Mouse (Mus musculus): ENCODE measurements around the gene Tbc1d8. TPM values are rescaled to one million over a fixed set of nuclear protein-coding genes. Genes with fewer than 3 reads are reported as not detected.

Gene Tbc1d8
- polyA plus RNA-seq, 1 experiment from 2014 or later = 13.2 TPM

DNA sequence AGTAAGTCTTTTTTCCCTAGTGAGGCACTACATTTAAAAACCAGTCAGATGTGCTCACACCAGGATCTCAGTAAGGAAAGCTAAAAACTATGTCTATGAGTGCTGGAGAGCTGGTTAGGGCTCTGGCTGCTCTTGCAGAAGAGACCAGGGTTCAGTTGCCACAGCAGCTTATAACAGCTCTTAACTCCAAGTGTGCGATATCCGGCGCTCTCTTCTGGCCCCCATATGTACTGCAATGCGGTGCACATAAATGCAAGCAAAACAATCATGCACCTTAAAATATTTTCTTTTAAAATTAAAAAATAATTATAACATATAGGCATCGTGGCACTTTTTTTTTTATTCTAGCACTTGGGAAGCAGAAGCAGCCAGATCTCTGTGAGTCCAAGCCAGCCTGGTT lies 49.5 kb downstream of the Tbc1d8 start:
- WGBS = 91% methylated on average over 5 of the region's 5 CpGs
- Histone ChIP-seq H3K36me3 (ENCODE audit: control insufficient read depth, insufficient read depth, low read length) (0 out of 2 replicates have a peak, but pooled peaks cover 7% of the 10 kb centered on the region), H3K27me3 (ENCODE audit: control insufficient read depth, insufficient read depth, low read length) (no peaks in the 10 kb centered on the region), H3K4me3 (ENCODE audit: control insufficient read depth in 1 of 2, insufficient read depth in 1 of 2, low read depth in 1 of 2, low read length in 2 of 2) (no peak overlapping the region), H3K9me3 (ENCODE audit: control insufficient read depth, low read length) (0 out of 2 replicates have a peak, but pooled peaks cover 3% of the 10 kb centered on the region), H3K4me1 (ENCODE audit: control insufficient read depth in 2 of 2, insufficient read depth in 2 of 2, low read length in 2 of 2) (peaks cover 6 to 19% of the 10 kb centered on the region in 2 experiments; a peak in 3 of 4 replicates), H3K4me2 (ENCODE audit: low read length) (no peak overlapping the region), H3K27ac (replicated peaks in 1 of 2; ENCODE audit: control insufficient read depth in 1 of 2, insufficient read depth in 1 of 2, low read depth in 2 of 2, low read length in 2 of 2) (no peak overlapping the region), H3K9ac (ENCODE audit: low read length) (no peak overlapping the region)
- ATAC-seq (ENCODE audit: insufficient number of reproducible peaks, insufficient read depth, low FRiP score, low read depth) = no peak

GRCm38 (mm10) chr1:39428280-39428679 lies 50.3 kb downstream of the Tbc1d8 start:
- Histone ChIP-seq H3K4me2 (ENCODE audit: low read length) (no peak overlapping the region), H3K4me1 (ENCODE audit: control insufficient read depth in 2 of 2, insufficient read depth in 2 of 2, low read length in 2 of 2) (peaks cover 6 to 19% of the 10 kb centered on the region in 2 experiments; a peak in 3 of 4 replicates), H3K36me3 (ENCODE audit: control insufficient read depth, insufficient read depth, low read length) (0 out of 2 replicates have a peak, but pooled peaks cover 7% of the 10 kb centered on the region), H3K9me3 (ENCODE audit: control insufficient read depth, low read length) (0 out of 2 replicates have a peak, but pooled peaks cover 3% of the 10 kb centered on the region), H3K4me3 (ENCODE audit: control insufficient read depth in 1 of 2, insufficient read depth in 1 of 2, low read depth in 1 of 2, low read length in 2 of 2) (no peak overlapping the region), H3K27me3 (ENCODE audit: control insufficient read depth, insufficient read depth, low read length) (no peaks in the 10 kb centered on the region), H3K9ac (ENCODE audit: low read length) (no peak overlapping the region), H3K27ac (replicated peaks in 1 of 2; ENCODE audit: control insufficient read depth in 1 of 2, insufficient read depth in 1 of 2, low read depth in 2 of 2, low read length in 2 of 2) (peak overlapping the region; percentile 16; a peak in 1 of 4 replicates)
- WGBS = 20% methylated on average over 4 of the region's 4 CpGs
- ATAC-seq (ENCODE audit: insufficient number of reproducible peaks, insufficient read depth, low FRiP score, low read depth) = no peak

GRCm38 (mm10) chr1:39425497-39425896 lies 53.1 kb downstream of the Tbc1d8 start:
- Histone ChIP-seq H3K9ac (ENCODE audit: low read length) (no peak overlapping the region), H3K27ac (replicated peaks in 1 of 2; ENCODE audit: control insufficient read depth in 1 of 2, insufficient read depth in 1 of 2, low read depth in 2 of 2, low read length in 2 of 2) (no peak overlapping the region), H3K4me2 (ENCODE audit: low read length) (no peak overlapping the region), H3K4me1 (ENCODE audit: control insufficient read depth in 2 of 2, insufficient read depth in 2 of 2, low read length in 2 of 2) (peaks cover 5 to 18% of the 10 kb centered on the region in 2 experiments; a peak in 3 of 4 replicates), H3K36me3 (ENCODE audit: control insufficient read depth, insufficient read depth, low read length) (0 out of 2 replicates have a peak, but pooled peaks cover 7% of the 10 kb centered on the region), H3K9me3 (ENCODE audit: control insufficient read depth, low read length) (0 out of 2 replicates have a peak, but pooled peaks cover 3% of the 10 kb centered on the region), H3K27me3 (ENCODE audit: control insufficient read depth, insufficient read depth, low read length) (no peaks in the 10 kb centered on the region), H3K4me3 (ENCODE audit: control insufficient read depth in 1 of 2, insufficient read depth in 1 of 2, low read depth in 1 of 2, low read length in 2 of 2) (no peak overlapping the region)
- ATAC-seq (ENCODE audit: insufficient number of reproducible peaks, insufficient read depth, low FRiP score, low read depth) = no peak
- WGBS = 85% methylated on average over 9 of the region's 9 CpGs

DNA sequence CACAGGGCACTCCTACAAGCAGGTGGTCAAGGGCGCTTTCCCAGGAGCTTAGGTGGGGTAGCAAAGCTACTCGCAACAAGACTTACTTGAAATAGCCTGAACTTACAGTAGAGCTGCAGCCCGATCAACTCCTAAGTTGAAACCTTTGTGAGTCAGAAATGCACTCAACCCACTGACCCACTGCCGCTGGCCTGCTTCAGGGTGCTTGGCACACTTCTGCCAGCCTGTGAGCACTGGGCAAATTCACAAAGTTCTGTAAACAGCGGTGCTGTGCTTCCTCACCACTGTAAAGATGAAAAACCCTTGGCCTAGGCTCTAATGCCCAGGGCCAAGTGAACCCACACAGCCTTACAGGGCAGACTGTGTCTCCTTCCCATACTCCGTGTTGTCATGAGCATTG lies 57.6 kb downstream of the Tbc1d8 start:
- Histone ChIP-seq H3K4me1 (ENCODE audit: control insufficient read depth in 2 of 2, insufficient read depth in 2 of 2, low read length in 2 of 2) (peaks cover 11 to 20% of the 10 kb centered on the region in 2 experiments), H3K4me2 (ENCODE audit: low read length) (no peak overlapping the region), H3K9ac (ENCODE audit: low read length) (no peak overlapping the region), H3K36me3 (ENCODE audit: control insufficient read depth, insufficient read depth, low read length) (0 out of 2 replicates have a peak, but pooled peaks cover 7% of the 10 kb centered on the region), H3K9me3 (ENCODE audit: control insufficient read depth, low read length) (no peaks in the 10 kb centered on the region), H3K27ac (replicated peaks in 1 of 2; ENCODE audit: control insufficient read depth in 1 of 2, insufficient read depth in 1 of 2, low read depth in 2 of 2, low read length in 2 of 2) (no peak overlapping the region), H3K27me3 (ENCODE audit: control insufficient read depth, insufficient read depth, low read length) (no peaks in the 10 kb centered on the region), H3K4me3 (ENCODE audit: control insufficient read depth in 1 of 2, insufficient read depth in 1 of 2, low read depth in 1 of 2, low read length in 2 of 2) (no peak overlapping the region)
- WGBS = 87% methylated on average over 6 of the region's 6 CpGs
- no peak for ATAC-seq (ENCODE audit: insufficient number of reproducible peaks, insufficient read depth, low FRiP score, low read depth)

- no peak for ATAC-seq (ENCODE audit: insufficient number of reproducible peaks, insufficient read depth, low FRiP score, low read depth)
Measured at GRCm38 (mm10) chr1:39418852-39419251, 59.7 kb downstream of the Tbc1d8 start.

GRCm38 (mm10) chr1:39417817-39418216 lies 60.7 kb downstream of the Tbc1d8 start:
- WGBS = 11% methylated on average over 12 of the region's 12 CpGs
- H3K27me3 ChIP-seq (ENCODE audit: control insufficient read depth, insufficient read depth, low read length) = no peaks in the 10 kb centered on the region
- H3K4me2 ChIP-seq (ENCODE audit: low read length) = peak overlapping the region; percentile 27
- H3K4me3 ChIP-seq (ENCODE audit: control insufficient read depth in 1 of 2, insufficient read depth in 1 of 2, low read depth in 1 of 2, low read length in 2 of 2) = no peak overlapping the region
- H3K36me3 ChIP-seq (ENCODE audit: control insufficient read depth, insufficient read depth, low read length) = no peaks in the 10 kb centered on the region
- H3K4me1 ChIP-seq (ENCODE audit: control insufficient read depth in 2 of 2, insufficient read depth in 2 of 2, low read length in 2 of 2) = peaks cover 11 to 20% of the 10 kb centered on the region in 2 experiments
- H3K9me3 ChIP-seq (ENCODE audit: control insufficient read depth, low read length) = 0 out of 2 replicates have a peak, but pooled peaks cover 2% of the 10 kb centered on the region
- peak; percentile 64 for ATAC-seq (ENCODE audit: insufficient number of reproducible peaks, insufficient read depth, low FRiP score, low read depth)
- H3K27ac ChIP-seq (replicated peaks in 1 of 2; ENCODE audit: control insufficient read depth in 1 of 2, insufficient read depth in 1 of 2, low read depth in 2 of 2, low read length in 2 of 2) = peak overlapping the region; percentile 65 to 87
- H3K9ac ChIP-seq (ENCODE audit: low read length) = peak overlapping the region; percentile 8; the same call in 1 of the 2 replicates

More at GRCm38 (mm10) chr1:39418852-39419251, 59.7 kb downstream of the Tbc1d8 start:
- H3K9ac ChIP-seq (ENCODE audit: low read length) = no peak overlapping the region
- H3K4me3 ChIP-seq (ENCODE audit: control insufficient read depth in 1 of 2, insufficient read depth in 1 of 2, low read depth in 1 of 2, low read length in 2 of 2) = no peak overlapping the region
- H3K9me3 ChIP-seq (ENCODE audit: control insufficient read depth, low read length) = 0 out of 2 replicates have a peak, but pooled peaks cover 2% of the 10 kb centered on the region
- no peaks in the 10 kb centered on the region for H3K36me3 ChIP-seq (ENCODE audit: control insufficient read depth, insufficient read depth, low read length)
- H3K27ac ChIP-seq (replicated peaks in 1 of 2; ENCODE audit: control insufficient read depth in 1 of 2, insufficient read depth in 1 of 2, low read depth in 2 of 2, low read length in 2 of 2) = peak overlapping the region in 1 of 2 experiments; percentile 36; a peak in 2 of 4 replicates
- peaks cover 11 to 20% of the 10 kb centered on the region in 2 experiments for H3K4me1 ChIP-seq (ENCODE audit: control insufficient read depth in 2 of 2, insufficient read depth in 2 of 2, low read length in 2 of 2)
- H3K4me2 ChIP-seq (ENCODE audit: low read length) = no peak overlapping the region
- H3K27me3 ChIP-seq (ENCODE audit: control insufficient read depth, insufficient read depth, low read length) = no peaks in the 10 kb centered on the region
- WGBS = 50% methylated on average over 9 of the region's 9 CpGs

GRCm38 (mm10) chr1:39410085-39410821 lies 68.3 kb downstream of the Tbc1d8 start:
- Histone ChIP-seq H3K9me3 (ENCODE audit: control insufficient read depth, low read length) (0 out of 2 replicates have a peak, but pooled peaks cover 2% of the 10 kb centered on the region), H3K9ac (ENCODE audit: low read length) (no peak overlapping the region), H3K36me3 (ENCODE audit: control insufficient read depth, insufficient read depth, low read length) (0 out of 2 replicates have a peak, but pooled peaks cover under 1% of the 10 kb centered on the region), H3K27me3 (ENCODE audit: control insufficient read depth, insufficient read depth, low read length) (no peaks in the 10 kb centered on the region), H3K27ac (replicated peaks in 1 of 2; ENCODE audit: control insufficient read depth in 1 of 2, insufficient read depth in 1 of 2, low read depth in 2 of 2, low read length in 2 of 2) (peak overlapping the region; percentile 29 to 45; a peak in 1 of 4 replicates), H3K4me2 (ENCODE audit: low read length) (no peak overlapping the region), H3K4me3 (ENCODE audit: control insufficient read depth in 1 of 2, insufficient read depth in 1 of 2, low read depth in 1 of 2, low read length in 2 of 2) (no peak overlapping the region), H3K4me1 (ENCODE audit: control insufficient read depth in 2 of 2, insufficient read depth in 2 of 2, low read length in 2 of 2) (peaks cover 4 to 7% of the 10 kb centered on the region in 2 experiments; a peak in 1 of 4 replicates)
- WGBS = 87% methylated on average over 19 of the region's 19 CpGs
- ATAC-seq (ENCODE audit: insufficient number of reproducible peaks, insufficient read depth, low FRiP score, low read depth) = no peak

Measured in heart, embryonic 14.5 days (tissue).